Mouse (Mus musculus) 416B (cell line): Measurements from ENCODE around the gene Vasp.

ENCODE experiments used
- DNase-seq: peaks from one replicate; pipeline ENCODE4 v3.0.0; 2011; ENCODE audit warnings: low read depth

Gene Vasp

DNA sequence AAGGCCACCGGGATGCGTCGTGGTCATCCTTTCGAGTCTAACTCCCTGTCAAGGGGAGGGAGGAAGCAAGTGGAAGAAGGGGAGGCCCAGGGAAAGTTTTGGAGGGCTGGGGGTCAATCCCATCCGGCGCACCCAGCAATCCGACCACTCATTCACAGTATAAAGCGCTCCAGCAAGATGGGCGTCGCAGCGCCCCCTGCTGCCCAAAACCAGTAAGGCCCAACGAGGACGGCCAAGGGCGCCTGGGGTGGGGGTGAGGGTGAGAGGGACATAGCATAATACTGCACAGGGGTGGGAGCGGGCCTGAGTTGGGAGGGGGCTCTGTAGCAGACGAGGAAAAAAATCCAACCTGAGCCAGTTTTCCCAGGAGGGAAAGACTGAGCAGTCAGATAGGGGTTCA lies 32.2 kb upstream of the Vasp start:
- DNase-seq, result peak; percentile 73

DNA sequence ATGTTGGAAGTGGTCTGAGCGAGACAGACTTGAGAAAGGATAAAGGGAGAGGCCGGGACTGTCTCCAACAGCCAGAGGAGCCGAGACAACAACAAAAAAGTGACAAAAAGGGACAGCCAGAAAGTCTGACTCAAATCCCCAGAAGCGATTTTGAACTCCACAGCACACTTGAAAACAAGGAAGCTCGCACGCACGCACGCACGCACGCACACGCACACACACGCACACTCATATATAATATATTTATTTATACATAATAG lies 31.4 kb upstream of the Vasp start:
- no peak for DNase-seq

DNA sequence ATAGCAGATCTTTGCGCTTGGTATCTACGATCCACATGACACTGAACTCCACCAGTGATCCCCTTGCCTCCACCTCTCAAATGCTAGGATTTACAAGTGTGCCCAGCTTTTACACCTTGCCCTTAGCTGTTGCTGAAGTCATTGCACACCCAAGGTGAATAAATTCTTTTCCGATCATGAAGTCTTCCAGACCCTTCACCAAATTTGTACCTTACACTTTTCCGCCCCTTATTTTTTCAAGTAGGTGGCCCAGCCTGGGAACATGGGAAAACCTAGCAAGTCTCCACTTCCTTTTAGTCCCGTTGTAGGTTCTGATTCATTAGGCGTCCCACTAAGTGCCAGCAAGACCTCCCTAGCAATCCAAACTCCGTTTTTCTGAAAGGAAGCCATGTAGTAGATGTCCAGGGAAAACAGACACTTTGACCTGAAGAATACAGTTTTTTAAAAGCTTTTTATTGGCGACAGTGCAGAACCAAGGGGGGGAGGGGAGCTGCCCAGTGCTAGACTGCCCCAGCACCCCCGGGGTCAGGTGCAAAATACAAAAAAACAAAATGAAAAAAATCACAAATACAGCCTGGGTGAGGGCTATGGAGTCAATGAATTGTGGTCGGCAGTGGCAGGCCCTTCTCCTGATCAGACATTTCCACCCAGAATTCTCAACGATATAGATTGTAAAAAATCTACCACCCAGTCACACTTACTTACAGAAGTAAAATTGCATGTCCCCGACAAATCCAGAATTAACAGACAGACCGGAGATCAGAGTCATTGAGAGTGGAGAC lies 30.8 kb upstream of the Vasp start:
- DNase-seq, result no peak

DNA sequence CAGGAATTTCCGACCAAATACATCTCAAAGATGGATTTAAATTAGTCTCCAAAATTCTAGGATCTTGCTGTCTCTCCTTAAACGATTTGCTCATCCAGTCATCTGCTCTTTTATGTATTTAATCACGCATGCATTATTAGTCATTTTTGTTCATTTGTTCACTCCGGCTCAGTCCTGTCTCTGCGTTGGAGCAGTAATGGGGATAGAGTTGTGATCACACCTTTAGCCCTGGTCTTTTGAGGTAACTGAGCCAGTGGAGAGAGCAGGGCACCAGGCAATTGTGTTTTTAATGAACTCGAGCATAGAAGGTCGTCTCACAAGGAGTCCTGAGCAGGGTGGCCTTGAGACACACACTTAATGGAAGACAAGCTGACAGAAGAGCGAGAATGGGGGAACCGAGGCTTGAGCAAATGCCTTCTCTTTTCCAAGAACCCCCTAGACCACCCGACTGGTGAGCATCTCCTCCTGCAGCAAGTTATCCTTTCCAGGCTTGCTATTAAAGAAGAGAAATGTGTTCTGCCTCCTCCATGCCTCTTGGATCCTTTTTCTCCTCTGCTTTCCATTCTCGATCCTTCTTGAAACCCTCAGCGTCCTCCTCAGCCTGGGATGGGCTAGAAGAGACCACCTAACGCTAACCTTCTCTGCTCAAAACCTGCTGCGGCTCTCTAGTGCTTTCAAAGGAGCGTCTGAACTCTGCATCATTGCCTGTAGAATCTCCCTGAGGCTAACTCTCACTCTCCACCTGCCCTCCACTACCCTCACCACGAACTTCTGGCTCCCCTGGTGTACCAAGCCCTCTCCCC lies 30.0 kb upstream of the Vasp start:
- DNase-seq, result no peak

DNA sequence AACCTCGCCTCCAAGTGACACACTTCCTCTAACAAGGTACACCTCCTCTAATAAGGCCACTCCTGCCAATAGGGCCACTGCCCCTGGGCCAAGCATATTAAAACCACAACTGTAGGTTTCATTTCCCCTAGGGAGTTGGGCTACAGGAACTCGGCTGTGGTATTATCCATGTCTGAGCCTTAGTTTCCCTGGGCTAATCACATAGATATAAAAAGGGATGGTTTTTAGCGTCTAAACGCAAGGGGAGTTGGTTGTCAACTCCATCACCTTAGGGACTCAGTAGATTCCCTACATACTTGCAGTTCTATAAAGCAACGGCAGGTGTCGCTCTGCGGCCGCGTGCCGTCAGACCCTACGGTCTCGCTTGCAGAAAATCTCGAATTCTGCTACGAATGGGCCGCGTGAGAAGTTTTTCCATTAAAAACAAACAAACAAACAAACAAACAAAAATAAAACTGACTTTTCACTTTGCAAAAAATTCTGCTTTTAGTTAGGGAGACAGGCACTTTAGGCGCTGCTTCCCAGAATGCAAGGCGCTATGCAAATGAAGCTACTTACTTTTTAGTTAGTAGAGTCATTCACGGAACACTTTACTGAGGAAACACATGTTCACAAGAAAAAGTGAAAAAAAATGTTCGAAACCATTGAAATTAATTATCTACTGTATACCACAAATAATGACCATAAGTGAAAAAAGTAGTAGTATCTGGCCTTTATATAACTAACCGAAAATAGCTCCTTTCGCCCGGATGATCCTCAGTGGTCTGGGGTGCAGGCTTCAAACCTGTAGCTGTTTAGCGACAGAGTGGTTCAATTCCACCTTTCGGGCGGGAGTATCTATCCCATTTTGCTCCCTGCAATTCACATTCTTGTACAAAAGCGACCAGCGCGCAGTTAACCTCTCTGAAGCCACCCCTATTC lies 29.1 kb upstream of the Vasp start:
- peak; percentile 91 for DNase-seq

DNA sequence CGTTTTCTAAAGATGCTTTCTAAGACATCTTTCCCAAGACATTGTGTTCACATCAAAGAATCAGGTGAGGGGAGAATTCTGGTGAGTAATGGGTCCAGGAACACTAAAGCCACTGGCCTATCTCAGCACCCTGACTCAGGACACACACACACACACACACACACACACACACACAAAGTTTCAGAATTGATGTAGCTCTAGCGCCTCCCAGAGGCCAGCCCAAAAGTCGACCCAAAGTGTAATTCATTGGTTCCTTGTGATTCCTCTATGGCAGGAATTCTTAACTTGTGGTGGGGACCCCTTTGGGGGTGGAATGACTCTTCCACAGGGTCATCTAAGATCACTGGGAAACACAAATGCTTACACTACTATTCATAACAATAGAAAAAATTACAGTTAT lies 27.6 kb upstream of the Vasp start:
- peak; percentile 83 for DNase-seq

DNA sequence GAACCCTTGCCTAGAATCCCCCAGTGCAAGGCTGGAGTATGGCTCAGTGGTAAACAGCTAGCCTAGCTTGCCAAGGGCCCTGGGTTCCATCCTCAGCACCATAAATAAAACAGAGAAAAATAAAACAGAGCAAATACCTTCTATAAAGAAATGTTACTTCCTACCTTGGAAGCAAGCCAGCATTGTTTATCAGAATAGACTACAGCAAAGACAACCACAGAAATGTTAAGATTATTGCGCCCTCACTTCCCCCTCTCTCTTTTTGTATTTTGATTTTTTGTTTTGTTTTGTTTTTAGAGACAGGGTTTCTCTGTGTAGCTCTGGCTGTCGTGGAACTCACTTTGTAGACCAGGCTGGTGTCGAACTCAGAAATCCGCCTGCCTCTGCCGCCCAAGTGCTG lies 26.2 kb upstream of the Vasp start:
- DNase-seq, result no peak

DNA sequence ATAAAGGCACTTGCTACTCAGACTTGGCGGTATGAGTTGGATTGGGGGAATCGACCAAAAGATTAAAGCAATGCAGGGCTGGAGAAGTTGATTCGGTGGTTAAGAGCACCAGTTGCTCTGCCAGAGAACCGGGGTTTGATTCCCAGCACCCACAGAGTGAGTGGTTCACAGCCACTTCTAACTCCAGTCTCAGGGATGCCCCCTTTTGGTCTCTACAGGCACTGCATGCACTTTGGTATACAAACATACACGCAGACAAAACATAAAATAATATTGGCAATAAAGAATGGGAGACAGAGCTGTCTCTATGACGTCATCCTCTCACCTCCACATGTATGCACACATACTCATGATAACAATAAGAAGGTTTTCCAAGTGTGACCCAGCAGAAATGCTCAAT lies 25.4 kb upstream of the Vasp start:
- DNase-seq, result no peak

DNA sequence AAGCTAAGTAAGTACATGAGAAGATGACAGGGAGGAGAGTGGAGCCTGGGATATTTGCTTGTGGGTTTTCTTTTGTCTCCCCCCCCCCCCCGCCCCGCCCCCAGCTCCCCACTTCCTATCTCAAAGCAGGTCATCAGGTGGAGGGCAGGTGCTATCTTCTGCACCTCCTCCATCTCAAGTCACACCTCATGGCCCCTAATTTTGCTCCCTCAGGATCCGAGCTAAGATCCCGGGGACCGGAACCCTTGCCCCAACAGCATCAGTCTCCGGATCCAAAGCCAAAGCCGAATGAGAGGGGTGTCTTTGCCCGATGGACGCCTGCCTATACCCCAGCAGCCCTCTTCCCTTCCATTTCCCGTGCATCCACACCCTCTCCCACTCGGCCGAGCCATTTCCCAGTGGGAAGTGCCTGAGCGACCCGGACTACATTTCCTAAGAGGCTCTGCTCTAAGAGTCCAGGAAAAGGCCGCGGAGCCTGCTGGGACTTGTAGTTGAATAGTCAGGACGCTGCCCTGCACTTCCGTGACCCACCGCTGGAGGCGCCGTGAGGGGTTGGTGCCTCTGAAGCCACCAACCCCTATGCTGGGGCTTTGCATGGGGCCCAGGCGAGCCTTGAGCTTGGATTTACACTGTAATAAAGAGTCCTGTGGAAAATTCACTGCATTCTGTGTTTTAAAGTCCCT lies 24.0 kb upstream of the Vasp start:
- peak; percentile 90 for DNase-seq

DNA sequence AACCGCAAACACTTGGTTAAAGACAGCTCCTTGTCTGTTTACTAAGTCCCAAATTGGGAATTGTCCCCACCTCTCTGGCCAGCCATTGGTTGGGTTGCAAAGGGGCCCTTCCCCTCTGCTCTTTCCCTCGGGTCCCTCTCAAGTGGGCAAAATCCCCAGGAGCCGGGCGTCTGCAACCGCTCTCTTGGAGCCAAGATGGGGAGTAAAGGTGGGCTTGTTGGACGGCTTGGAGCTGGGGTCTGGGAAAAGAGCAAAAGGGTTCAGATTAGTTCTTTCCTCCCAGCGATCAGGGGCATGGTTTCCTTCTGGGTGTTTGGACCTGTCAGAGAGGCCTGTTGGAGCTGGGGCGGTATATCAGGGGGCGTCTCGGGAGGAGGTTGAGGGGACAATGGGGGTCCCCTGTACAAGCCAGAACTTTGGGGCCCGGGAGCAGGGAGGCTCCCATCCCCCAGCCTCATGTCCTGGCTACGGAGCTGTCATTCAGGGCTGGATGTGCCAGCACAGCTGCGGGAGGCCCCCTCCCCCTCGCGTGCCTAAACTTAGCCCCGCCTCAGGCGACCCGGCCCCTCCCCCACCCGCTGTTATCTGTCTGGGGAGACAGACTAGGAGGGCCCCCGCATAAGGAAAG lies 19.5 kb upstream of the Vasp start:
- no peak for DNase-seq

DNA sequence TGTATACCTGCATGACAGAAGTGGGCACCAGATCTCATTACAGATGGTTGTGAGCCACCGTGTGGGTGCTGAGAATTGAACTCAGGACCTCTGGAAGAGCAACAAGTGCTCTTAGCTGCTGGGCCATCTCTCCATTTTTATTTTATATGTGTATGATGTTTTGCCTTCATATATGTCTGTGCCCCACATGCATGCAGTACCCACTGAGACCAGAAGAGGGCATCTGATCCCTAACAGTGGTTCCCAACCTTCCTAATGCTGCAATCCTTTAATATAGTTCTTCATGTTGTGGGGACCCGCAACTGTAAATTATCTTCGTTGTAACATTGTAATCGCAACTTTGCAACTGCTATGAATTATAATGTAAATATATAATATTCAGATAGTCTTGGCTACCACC lies 13.1 kb upstream of the Vasp start:
- peak; percentile 74 for DNase-seq

DNA sequence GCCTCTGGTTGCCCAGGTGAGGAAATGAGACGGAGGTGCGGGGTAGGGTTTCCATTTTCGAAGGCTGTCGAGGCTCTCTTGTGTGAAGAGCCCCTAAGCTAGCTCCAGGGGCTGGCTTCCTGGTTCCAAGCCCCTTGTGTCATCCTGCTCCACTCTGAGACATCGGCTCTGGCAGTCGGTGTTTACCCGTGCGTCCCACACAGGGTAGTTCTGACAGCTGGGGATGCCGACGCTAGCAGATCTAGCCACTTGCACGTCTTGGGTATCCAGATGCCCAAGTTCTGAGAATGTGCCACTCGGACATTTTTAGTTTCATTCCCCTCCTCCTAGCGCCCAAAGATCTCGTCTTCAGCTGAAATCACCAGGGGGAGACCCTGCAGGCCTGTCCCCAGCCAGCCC lies 11.8 kb upstream of the Vasp start:
- no peak for DNase-seq

DNA sequence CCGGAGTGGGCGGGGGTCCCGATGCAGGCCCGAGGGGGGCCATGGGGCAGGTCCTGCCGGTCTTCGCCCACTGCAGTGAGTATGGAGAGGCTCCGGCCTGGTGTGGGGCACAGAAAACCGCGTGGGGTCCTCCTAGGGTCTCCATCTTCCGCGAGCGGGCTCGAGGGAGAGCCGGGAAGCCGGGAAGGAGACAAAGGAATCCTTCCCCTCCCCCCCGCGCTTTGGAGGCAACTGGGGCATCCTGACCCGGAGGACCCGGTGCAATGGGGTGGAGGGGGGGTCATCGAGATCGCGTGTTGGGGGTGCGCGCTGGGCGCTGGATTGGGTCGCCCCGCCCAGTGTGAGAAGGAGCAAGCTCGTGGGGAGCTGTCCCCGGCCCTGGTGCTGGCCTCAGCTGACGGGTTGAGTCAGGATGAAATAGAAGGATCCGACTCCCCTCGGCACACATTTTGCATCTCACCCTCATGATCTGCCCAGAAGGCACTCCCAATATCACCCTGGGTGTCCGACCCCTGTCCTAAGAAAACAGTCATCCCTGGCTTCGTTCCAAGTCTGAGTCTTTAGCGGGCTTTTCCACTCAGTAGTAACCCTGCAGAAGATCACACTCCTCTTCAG lies 11.3 kb upstream of the Vasp start:
- peak; percentile 63 for DNase-seq

DNA sequence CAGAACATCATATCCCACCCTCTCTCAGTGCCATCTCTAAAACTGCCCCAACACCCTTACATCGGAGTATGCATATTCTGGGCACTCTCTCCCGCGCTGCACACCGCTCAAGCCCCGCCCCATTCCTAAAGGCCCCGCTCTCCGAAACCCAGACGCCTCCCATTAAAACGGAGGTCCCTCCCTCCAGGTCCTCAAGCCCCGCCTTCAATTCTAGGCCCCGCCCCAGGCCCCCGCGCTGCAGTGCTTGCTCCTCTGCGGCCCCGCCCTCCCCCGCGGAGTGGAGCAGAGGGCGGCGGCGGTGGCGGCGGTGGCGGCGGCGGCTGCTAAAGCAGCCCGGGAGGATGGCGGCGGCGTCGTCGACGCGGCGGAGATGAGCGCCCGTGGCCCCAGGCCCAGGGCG lies 10.8 kb upstream of the Vasp start, which contains the start of gene Rtn2:
TSS of gene Rtn2 (plus strand) at position 240 of the 400 bp plus-strand sequence.
- peak; percentile 86 for DNase-seq

DNA sequence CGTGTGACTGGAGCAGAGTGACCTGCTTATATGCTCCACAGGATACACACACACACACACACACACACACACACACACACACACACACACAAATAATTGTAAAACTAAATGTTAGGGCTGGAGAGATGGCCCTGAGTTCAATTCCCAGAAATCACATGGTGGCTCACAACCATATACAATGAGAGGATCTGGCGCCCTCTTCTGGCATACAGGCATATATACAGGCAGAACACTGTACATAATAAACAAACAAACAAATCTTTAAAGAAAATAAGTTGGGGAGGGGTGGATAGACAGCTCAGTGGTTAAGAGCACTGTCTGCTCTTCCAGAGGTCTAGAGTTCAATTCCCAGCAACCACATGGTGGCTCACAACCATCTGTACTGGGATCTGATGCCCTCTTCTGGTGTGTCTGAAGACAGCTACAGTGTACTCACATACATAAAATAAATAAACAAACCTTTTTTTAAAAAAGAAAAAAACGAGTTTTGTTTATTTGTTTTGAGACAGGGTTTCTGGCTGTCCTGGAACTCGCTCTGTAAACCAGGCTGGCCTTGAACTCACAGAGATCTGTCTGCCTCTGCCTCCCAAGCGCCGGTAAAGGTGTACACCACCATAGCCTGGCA lies 10.2 kb upstream of the Vasp start:
- peak; percentile 72 for DNase-seq

DNA sequence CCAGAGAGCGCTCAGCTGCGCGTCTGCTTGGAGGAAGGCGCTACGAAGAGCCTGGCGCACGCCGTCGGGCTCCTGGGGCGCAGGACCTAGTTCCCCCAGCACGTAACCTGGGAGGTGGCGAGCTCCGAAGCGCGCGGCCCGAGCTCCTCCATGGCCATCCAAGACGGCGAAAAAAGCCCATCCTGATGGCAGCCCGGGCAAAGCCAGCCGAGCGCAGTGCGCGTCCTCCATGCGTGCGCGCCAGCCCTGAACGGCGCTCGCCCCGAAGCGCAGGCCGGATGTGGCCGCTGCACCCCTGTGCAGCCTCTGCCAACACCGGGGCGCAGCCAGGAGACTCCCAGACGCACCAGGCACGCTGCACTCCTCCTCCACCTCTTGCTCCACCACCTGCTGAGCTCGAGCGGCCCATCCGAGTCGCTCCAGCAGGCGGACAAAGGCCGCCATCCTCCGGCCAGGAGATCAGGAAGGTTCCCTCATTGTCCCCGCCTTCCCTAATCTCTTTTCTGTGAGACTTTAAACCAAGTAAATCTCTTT lies 8.0 kb upstream of the Vasp start, which contains the start of gene Ppm1n:
TSS of gene Ppm1n (minus strand) at position 484 of the 534 bp plus-strand sequence.
- no peak for DNase-seq

DNA sequence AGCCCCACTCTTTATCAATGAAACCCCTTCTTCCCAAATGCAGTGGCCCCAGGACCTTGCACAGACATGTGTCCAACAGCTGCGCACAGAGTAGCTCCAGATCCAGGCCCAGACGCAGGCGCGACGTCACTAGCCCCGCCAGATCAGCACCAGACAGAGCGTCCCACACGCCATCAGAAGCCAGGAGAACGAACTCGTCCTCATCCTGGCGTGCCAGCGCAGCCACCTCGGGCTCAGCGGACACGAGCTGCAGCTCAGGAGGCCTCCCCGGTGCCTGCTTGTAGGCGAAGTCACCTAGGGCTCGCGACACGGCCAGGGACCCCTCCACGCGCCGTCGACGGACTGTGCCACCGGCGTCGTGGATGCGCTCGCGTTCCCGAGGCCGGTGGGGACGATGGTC lies 7.4 kb upstream of the Vasp start:
- DNase-seq, result no peak

DNA sequence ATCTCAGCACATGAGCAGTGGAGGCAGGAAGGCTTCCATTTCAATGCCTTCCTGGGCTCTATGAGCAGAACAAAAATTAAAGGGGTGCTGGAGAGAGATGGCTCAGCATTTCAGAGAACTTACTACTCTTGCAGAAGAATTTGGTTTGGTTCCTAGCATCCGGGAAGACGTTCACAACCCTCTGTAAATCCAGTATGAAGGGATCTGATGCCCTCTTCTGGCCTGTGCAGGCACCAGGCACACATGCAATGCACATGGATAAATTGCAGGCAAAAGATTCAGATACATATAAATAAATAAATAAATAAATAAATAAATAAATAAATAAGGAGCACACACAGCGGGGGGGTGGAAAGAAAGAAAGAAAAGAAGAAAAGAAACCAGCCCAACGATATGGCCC lies 4.6 kb upstream of the Vasp start:
- DNase-seq, result peak; percentile 74

DNA sequence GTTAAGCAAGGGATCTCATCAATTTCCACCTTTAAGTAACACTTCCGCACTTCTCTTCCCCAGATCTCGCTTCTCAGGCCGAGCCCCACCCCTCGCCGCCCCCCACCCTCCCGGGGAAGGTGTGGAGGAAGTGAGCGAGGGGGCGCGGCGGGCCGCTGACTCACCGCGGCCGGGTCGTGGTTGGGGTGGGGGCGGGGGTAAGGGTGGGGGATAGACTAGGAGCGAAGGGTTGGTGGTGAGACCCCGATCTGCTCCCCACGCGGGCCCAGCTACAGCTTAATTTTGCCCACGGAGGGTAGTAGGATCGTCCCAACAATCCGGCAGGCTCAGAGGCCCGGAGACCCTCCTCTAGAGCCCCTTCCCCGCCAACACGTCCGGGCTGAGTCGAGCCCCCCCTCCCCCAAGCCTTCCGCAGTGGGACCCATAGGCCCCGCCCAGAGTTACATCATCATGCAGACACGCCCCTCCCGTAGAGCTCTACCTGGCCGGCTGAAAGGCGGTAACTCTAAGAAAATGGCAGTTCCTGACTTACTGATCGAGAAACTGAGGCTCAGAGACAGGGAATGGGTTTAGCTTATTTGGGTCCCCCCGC lies 652 bp upstream of the Vasp start:
- DNase-seq, result peak; percentile 92
